Mouse (Mus musculus) liver, postnatal 0 days (tissue): Measurements from ENCODE around the gene Rapgef1. TPM values are rescaled to one million over a fixed set of nuclear protein-coding genes. Genes with fewer than 3 reads are reported as not detected.
"Not testable (repeated sequence)": the region's sequence is repeated elsewhere in the genome, so short reads cannot be mapped to it uniquely, and the experiment has no call there.

Source experiments
- ATAC-seq: fragments of 200-750 bp; cut with Nextera tagmentation; 2 replicates; pipeline ENCODE4 v1.8.0; 2017; ENCODE audit warnings: mild to moderate bottlenecking, moderate library complexity
- DNase-seq: peaks from one replicate; pipeline ENCODE4 v3.0.0-alpha.2; 2016
- H3K27ac ChIP-seq: fragments of 300-500 bp; sonication (generic); 2 replicates; pipeline ENCODE4 v1.5.1; 2014; ENCODE audit warnings: antibody characterized with exemption, moderate library complexity, mild to moderate bottlenecking, low read depth
- H3K27me3 ChIP-seq: fragments of 300-500 bp; sonication (generic); 2 replicates; pipeline ENCODE4 v1.6.1; 2014; ENCODE audit warnings: low read length, control low read depth, mixed read lengths; ENCODE audit not compliant: insufficient read depth
- H3K36me3 ChIP-seq: fragments of 300-500 bp; sonication (generic); replicated peaks from 2 replicates; pipeline ENCODE4 v1.6.1; 2014; ENCODE audit warnings: mild to moderate bottlenecking, control low read depth, low read length, moderate library complexity, mixed read lengths; ENCODE audit not compliant: insufficient read depth
- H3K4me1 ChIP-seq: fragments of 300-500 bp; sonication (generic); 2 replicates; pipeline ENCODE4 v1.6.1; 2014; ENCODE audit warnings: antibody characterized with exemption, mild to moderate bottlenecking, control low read depth; ENCODE audit not compliant: insufficient read depth
- H3K4me2 ChIP-seq: fragments of 300-500 bp; sonication (generic); 2 replicates; pipeline ENCODE4 v1.6.1; 2014; ENCODE audit warnings: low read depth, mild to moderate bottlenecking, low read length, moderate library complexity, mixed read lengths
- H3K4me3 ChIP-seq: fragments of 300-500 bp; sonication (generic); 2 replicates; pipeline ENCODE4 v1.5.1; 2014; ENCODE audit warnings: low read depth, low read length
- H3K9ac ChIP-seq: fragments of 300-500 bp; sonication (generic); replicated peaks from 2 replicates; pipeline ENCODE4 v1.6.1; 2014; ENCODE audit warnings: mild to moderate bottlenecking, moderate library complexity
- H3K9me3 ChIP-seq: fragments of 300-500 bp; sonication (generic); 2 replicates; pipeline ENCODE4 v1.6.1; 2016; ENCODE audit warnings: mild to moderate bottlenecking, control low read depth, low read length, mixed read lengths
- CTCF ChIP-seq: sonication (generic); IDR thresholded peaks from 2 replicates; pipeline ENCODE4 v1.5.1; 2016; ENCODE audit warnings: antibody characterized with exemption, low read depth
- EP300 ChIP-seq: IDR thresholded peaks from 2 replicates; pipeline ENCODE4 v1.6.1; 2016; ENCODE audit warnings: antibody characterized with exemption, low read depth, mild to moderate bottlenecking
- WGBS: fragments of 180-500 bp; shearing (Covaris S2); extraction: QIAGEN DNeasy Blood & Tissue Kit; methylation state at CpG from one replicate; pipeline ENCODE4 v1.1.7; 2014; ENCODE audit not compliant: insufficient replicate concordance; 5-methylcytosine and 5-hydroxymethylcytosine counted together
- polyA plus RNA-seq: library from polyadenylated mRNA; unstranded; fragments of >200 nt; fragmentation: Nextera tagmentation; extraction: Ambion mirVana; gene quantifications from 2 replicates; pipeline ENCODE4 v1.2.1, GENCODE M21; 2015

Rapgef1 gene
- polyA plus RNA-seq, 1 experiment from 2014 or later, result 4.8 TPM

DNA sequence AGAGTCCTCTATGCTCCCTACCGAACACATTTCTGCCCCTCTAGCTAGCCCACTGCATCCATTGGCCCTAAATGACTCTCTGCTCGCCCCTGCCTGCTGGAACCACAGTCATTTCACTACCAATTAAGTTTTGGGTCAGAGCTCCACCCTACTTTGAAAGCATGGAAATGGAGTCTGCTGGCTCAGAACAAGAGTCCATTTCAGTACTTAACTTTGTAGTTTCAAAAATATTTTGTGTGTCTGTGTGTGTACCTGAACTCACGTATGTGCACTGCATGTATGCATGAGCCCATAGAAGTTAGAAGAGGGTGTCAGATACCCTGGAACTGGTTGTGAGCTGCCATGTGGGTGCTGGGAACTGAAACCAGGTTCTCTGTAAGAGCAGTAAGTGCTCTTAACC, 7.8 kb downstream of the Rapgef1 start:
- no peak overlapping the region for H3K4me3 ChIP-seq
- DNase-seq, result no peak
- H3K36me3 ChIP-seq, result no peaks in the 10 kb centered on the region
- H3K4me2 ChIP-seq, result no peak overlapping the region
- TF ChIP-seq EP300, result no peak
- TF ChIP-seq CTCF, result no peak
- no peak overlapping the region for H3K9ac ChIP-seq
- peaks cover 75% of the 10 kb centered on the region for H3K4me1 ChIP-seq
- WGBS, result 79% methylated on average over 3 of the region's 3 CpGs
- no peaks in the 10 kb centered on the region for H3K9me3 ChIP-seq
- no peaks in the 10 kb centered on the region for H3K27me3 ChIP-seq
- H3K27ac ChIP-seq, result no peak overlapping the region
- ATAC-seq, result no peak

DNA sequence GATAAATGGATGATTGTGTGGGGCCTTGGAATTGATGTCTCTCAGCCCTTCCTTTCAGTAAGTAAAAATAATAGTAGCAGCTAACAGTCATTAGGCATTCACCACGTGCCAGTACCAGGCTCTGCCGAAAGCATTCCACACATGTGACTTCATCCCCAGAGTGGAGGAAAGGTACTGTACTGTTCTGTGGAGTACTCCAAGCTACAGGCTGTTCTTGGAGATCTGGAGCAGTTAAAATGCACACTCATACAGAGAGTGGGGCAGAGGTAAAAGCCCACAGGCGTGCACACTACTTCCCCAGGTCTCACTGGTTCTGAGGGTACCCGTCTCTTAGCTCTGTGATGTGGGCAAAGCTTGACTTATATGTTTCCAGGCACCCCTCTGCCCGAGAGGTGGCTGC, 8.7 kb downstream of the Rapgef1 start:
- Histone ChIP-seq H3K27me3 (no peaks in the 10 kb centered on the region), H3K4me1 (peaks cover 74% of the 10 kb centered on the region), H3K4me3 (no peak overlapping the region), H3K36me3 (no peaks in the 10 kb centered on the region), H3K27ac (no peak overlapping the region), H3K9ac (no peak overlapping the region), H3K9me3 (no peaks in the 10 kb centered on the region), H3K4me2 (no peak overlapping the region)
- TF ChIP-seq EP300, result no peak
- TF ChIP-seq CTCF, result no peak
- DNase-seq (no peak), ATAC-seq (no peak)
- 48% methylated on average over 5 of the region's 5 CpGs for WGBS

DNA sequence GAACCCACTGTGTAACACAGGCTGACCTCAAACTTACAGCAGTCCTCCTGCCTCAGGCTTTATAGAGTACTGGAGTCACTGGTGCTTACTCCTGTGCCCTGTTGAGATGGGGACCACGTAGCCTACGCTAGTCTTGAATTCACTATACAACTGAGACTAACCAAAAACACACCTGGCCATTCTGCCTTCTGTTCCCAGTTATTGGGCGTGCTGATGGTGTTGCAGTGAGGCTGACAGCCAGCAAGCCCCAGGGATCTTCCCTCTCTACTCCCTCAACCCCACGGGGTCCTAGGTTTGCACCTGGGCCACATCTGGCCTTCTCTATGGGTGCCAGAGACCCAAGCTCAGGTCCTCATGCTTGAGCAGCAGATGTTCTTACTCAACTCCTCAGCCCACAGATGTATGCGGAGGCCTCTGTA, 9.3 kb downstream of the Rapgef1 start:
- Histone ChIP-seq H3K27me3 (no peaks in the 10 kb centered on the region), H3K9ac (no peak overlapping the region), H3K4me3 (no peak overlapping the region), H3K9me3 (no peaks in the 10 kb centered on the region), H3K36me3 (no peaks in the 10 kb centered on the region), H3K27ac (no peak overlapping the region), H3K4me2 (no peak overlapping the region), H3K4me1 (peaks cover 74% of the 10 kb centered on the region)
- TF ChIP-seq CTCF (no peak), EP300 (no peak)
- ATAC-seq (no peak), DNase-seq (no peak)
- WGBS, result 75% methylated on average over 5 of the region's 5 CpGs

DNA sequence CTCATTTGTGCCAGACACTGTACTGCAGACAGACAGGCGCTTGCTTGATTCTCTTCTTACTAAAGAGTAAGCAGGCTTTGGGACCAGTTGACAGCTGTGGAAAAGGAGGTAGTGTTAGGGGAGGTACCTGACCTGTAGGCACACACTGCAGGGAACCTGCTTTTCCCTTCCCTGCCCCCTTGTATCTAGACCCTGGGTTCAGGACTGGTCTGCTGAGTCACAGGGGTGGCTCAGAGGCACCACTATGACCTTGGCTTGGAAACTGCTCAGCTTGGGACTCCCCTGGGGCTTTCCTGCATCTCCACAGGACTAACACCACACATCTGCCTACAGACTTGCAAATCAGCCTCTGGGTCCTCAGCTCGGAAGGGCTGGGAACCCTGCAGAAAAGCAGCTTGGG, 9.8 kb downstream of the Rapgef1 start:
- no peak for DNase-seq
- Histone ChIP-seq H3K36me3 (no peaks in the 10 kb centered on the region), H3K27me3 (no peaks in the 10 kb centered on the region), H3K4me3 (no peak overlapping the region), H3K4me2 (no peak overlapping the region), H3K9ac (no peak overlapping the region), H3K9me3 (no peaks in the 10 kb centered on the region), H3K4me1 (peaks cover 73% of the 10 kb centered on the region), H3K27ac (0 out of 2 replicates have a peak overlapping the region, but pooled peaks have one; percentile 4)
- TF ChIP-seq CTCF, result no peak
- TF ChIP-seq EP300, result no peak
- ATAC-seq, result no peak
- 66% methylated on average over 2 of the region's 2 CpGs for WGBS

GRCm38 (mm10) chr2:29630141-29630771, 10.7 kb downstream of the Rapgef1 start:
- Histone ChIP-seq H3K4me2 (no peak overlapping the region), H3K4me3 (no peak overlapping the region), H3K4me1 (peaks cover 69% of the 10 kb centered on the region), H3K27ac (no peak overlapping the region), H3K9ac (no peak overlapping the region), H3K36me3 (no peaks in the 10 kb centered on the region), H3K27me3 (no peaks in the 10 kb centered on the region), H3K9me3 (no peaks in the 10 kb centered on the region)
- TF ChIP-seq CTCF (no peak), EP300 (no peak)
- ATAC-seq, result no peak
- no peak for DNase-seq
- 90% methylated on average over 10 of the region's 10 CpGs for WGBS

DNA sequence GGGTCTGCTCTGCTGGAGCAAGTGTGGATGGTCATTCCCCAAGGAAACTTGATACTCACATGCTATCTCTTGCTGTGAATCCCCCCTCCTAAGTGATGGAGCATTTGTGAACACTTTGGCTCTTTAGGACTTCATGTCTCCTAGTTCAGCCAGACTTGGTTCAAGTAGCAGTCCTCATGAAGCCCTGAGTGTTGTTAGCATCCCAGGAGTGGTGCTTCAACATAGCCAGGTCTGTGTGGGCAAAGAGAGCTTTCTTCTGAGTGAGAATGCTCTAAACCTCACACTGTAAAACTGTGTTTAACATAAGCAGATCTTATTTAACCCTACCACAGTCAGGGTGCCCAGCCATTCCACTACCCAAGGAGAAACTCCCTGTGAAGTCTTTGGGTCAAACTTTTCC, 11.5 kb downstream of the Rapgef1 start:
- no peak overlapping the region for H3K9ac ChIP-seq
- no peaks in the 10 kb centered on the region for H3K36me3 ChIP-seq
- H3K27me3 ChIP-seq, result no peaks in the 10 kb centered on the region
- peaks cover 61% of the 10 kb centered on the region for H3K4me1 ChIP-seq
- no peak overlapping the region for H3K4me2 ChIP-seq
- no peak overlapping the region for H3K4me3 ChIP-seq
- DNase-seq, result no peak
- no peak for ATAC-seq
- TF ChIP-seq CTCF (no peak), EP300 (no peak)
- H3K9me3 ChIP-seq, result no peaks in the 10 kb centered on the region
- no peak overlapping the region for H3K27ac ChIP-seq

DNA sequence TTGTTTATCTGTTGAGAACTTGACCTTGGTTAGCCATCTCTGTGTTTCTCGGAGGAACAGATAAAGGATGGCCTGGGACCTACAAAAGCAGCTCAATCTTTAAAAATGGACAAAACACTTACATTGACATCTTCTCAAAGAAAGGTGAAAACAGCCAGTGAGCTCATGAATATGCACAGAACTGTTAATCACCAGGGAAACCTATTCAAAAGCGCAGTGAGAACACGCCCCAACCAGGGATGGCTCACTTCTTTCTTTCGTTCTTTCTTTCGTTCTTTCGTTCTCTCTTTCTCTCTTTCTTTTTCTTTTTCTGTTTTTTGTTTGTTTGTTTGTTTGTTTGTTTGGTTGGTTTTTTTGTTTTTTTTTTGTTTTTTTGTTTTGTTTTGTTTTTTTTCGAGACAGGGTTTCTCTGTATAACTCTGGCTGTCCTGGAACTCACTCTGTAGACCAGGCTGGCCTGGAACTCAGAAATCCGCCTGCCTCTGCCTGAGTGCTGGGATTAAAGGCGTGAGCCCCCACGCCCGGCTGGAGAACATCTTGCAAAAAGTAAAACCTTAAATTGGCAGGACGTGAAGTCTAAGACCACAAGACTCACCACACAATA, 12.1 kb downstream of the Rapgef1 start:
- H3K27ac ChIP-seq, H3K27me3 ChIP-seq, H3K9me3 ChIP-seq, ATAC-seq, H3K36me3 ChIP-seq, H3K4me3 ChIP-seq, H3K9ac ChIP-seq, DNase-seq, H3K4me2 ChIP-seq: not testable (repeated sequence)
- H3K4me1 ChIP-seq, result peaks cover 59% of the 10 kb centered on the region
- WGBS, result 70% methylated on average over 12 of the region's 12 CpGs
